Mouse (Mus musculus): ENCODE data around the gene Hnrnpul2. TPM values are rescaled to one million over a fixed set of nuclear protein-coding genes. Genes with fewer than 3 reads are reported as not detected.

Hnrnpul2 gene
- 6.2 and 6.8 TPM in 2 replicates for polyA plus RNA-seq (2016; fragmentation: Nextera tagmentation; extraction: Ambion mirVana)

GRCm38 (mm10) chr19:8819596-8820423 is at the start of gene Hnrnpul2:
Gene Hnrnpul2 (plus strand): TSS chr19:8820010.
- Histone ChIP-seq H3K27me3 (no peaks in the 10 kb centered on the region), H3K36me3 (peaks cover 36% of the 10 kb centered on the region), H3K4me3 (peak within 1 kb of the TSS; percentile 98), H3K9ac (peak within 1 kb of the TSS; percentile 98), H3K4me2 (replicated peaks) (peak within 1 kb of the TSS; percentile 97), H3K4me1 (peaks cover 48% of the 10 kb centered on the region), H3K27ac (peak within 1 kb of the TSS; percentile 99), H3K9me3 (replicated peaks) (no peaks in the 10 kb centered on the region)
- peak; percentile 97 for ATAC-seq (ENCODE audit: low FRiP score)
- WGBS = under 1% methylated on average over 82 of the region's 83 CpGs

- H3K4me3 ChIP-seq = peak within 1 kb of the TSS; percentile 83
- no peaks in the 10 kb centered on the region for H3K27me3 ChIP-seq
- H3K9me3 ChIP-seq (replicated peaks) = no peaks in the 10 kb centered on the region
- H3K4me2 ChIP-seq (replicated peaks) = peak within 1 kb of the TSS; percentile 70
- H3K27ac ChIP-seq = peak within 1 kb of the TSS; percentile 93
- 22% methylated on average over 29 of the region's 29 CpGs for WGBS
- peak; percentile 46; the same call in 1 of the 2 replicates for ATAC-seq (ENCODE audit: low FRiP score)
- peak within 1 kb of the TSS; percentile 97 for H3K9ac ChIP-seq
- peaks cover 31% of the 10 kb centered on the region for H3K4me1 ChIP-seq
- H3K36me3 ChIP-seq = peaks cover 56% of the 10 kb centered on the region
These were observed 49.1 kb upstream of the Hnrnpul2 start, which contains the start of gene Tmem223 for GRCm38 (mm10) chr19:8770567-8771270. Gene Tmem223 (plus strand): TSS chr19:8770996.

- Histone ChIP-seq H3K4me2 (replicated peaks) (peak overlapping the region; percentile 98), H3K27ac (0 out of 2 replicates have a peak overlapping the region, but pooled peaks have one; percentile 99), H3K36me3 (peaks cover 36% of the 10 kb centered on the region), H3K4me1 (peaks cover 32% of the 10 kb centered on the region), H3K4me3 (peak overlapping the region; percentile 75), H3K27me3 (no peaks in the 10 kb centered on the region), H3K9ac (no peak overlapping the region), H3K9me3 (replicated peaks) (no peaks in the 10 kb centered on the region)
- ATAC-seq (ENCODE audit: low FRiP score) = no peak
- 82% methylated on average over 5 of the region's 5 CpGs for WGBS
These were observed 46.8 kb upstream of the Hnrnpul2 start for GRCm38 (mm10) chr19:8772996-8773395.

GRCm38 (mm10) chr19:8773409-8773808 is 46.4 kb upstream of the Hnrnpul2 start:
- Histone ChIP-seq H3K36me3 (peaks cover 34% of the 10 kb centered on the region), H3K4me1 (peaks cover 32% of the 10 kb centered on the region), H3K9ac (peak overlapping the region; percentile 94), H3K9me3 (replicated peaks) (no peaks in the 10 kb centered on the region), H3K4me2 (replicated peaks) (peak overlapping the region; percentile 98), H3K27ac (peak overlapping the region; percentile 99; the same call in 1 of the 2 replicates), H3K27me3 (no peaks in the 10 kb centered on the region), H3K4me3 (peak overlapping the region; percentile 75)
- WGBS = 66% methylated on average over 6 of the region's 6 CpGs
- ATAC-seq (ENCODE audit: low FRiP score) = no peak

- H3K9ac ChIP-seq = peak within 1 kb of the TSS; percentile 94
- WGBS = under 1% methylated on average over 68 of the region's 68 CpGs
These were observed 45.5 kb upstream of the Hnrnpul2 start, which contains the start of gene Tmem179b for GRCm38 (mm10) chr19:8774086-8774835. Gene Tmem179b (minus strand): TSS chr19:8774467.

GRCm38 (mm10) chr19:8774951-8775421 is 44.8 kb upstream of the Hnrnpul2 start:
- peak overlapping the region; percentile 99 for H3K27ac ChIP-seq
- no peaks in the 10 kb centered on the region for H3K27me3 ChIP-seq
- ATAC-seq (ENCODE audit: low FRiP score) = peak; percentile 43
- H3K9me3 ChIP-seq (replicated peaks) = no peaks in the 10 kb centered on the region
- H3K36me3 ChIP-seq = peaks cover 29% of the 10 kb centered on the region
- peak overlapping the region; percentile 94 for H3K9ac ChIP-seq
- WGBS = 7% methylated on average over 19 of the region's 20 CpGs
- peaks cover 32% of the 10 kb centered on the region for H3K4me1 ChIP-seq
- peak overlapping the region; percentile 98 for H3K4me2 ChIP-seq (replicated peaks)
- peak overlapping the region; percentile 75 for H3K4me3 ChIP-seq

More at GRCm38 (mm10) chr19:8774086-8774835, 45.5 kb upstream of the Hnrnpul2 start, which contains the start of gene Tmem179b:
- no peaks in the 10 kb centered on the region for H3K27me3 ChIP-seq
- peaks cover 32% of the 10 kb centered on the region for H3K4me1 ChIP-seq
- peak; percentile 94 for ATAC-seq (ENCODE audit: low FRiP score)
- peaks cover 29% of the 10 kb centered on the region for H3K36me3 ChIP-seq
- H3K4me3 ChIP-seq = peak within 1 kb of the TSS; percentile 75
- no peaks in the 10 kb centered on the region for H3K9me3 ChIP-seq (replicated peaks)
- H3K27ac ChIP-seq = peak within 1 kb of the TSS; percentile 99
- H3K4me2 ChIP-seq (replicated peaks) = peak within 1 kb of the TSS; percentile 98

- Histone ChIP-seq H3K4me3 (peak within 1 kb of the TSS; percentile 75), H3K9ac (peak within 1 kb of the TSS; percentile 67), H3K4me2 (replicated peaks) (peak within 1 kb of the TSS; percentile 67), H3K27me3 (no peaks in the 10 kb centered on the region), H3K36me3 (peaks cover 27% of the 10 kb centered on the region), H3K27ac (peak within 1 kb of the TSS; percentile 76), H3K9me3 (replicated peaks) (no peaks in the 10 kb centered on the region), H3K4me1 (peaks cover 15% of the 10 kb centered on the region)
- peak; percentile 99 for ATAC-seq (ENCODE audit: low FRiP score)
- WGBS = under 1% methylated on average over 32 of the region's 32 CpGs
These were observed 33.6 kb upstream of the Hnrnpul2 start, which contains the start of gene Taf6l for GRCm38 (mm10) chr19:8786008-8786781. Gene Taf6l (minus strand): TSS chr19:8786417.

GRCm38 (mm10) chr19:8788521-8788920 is 31.3 kb upstream of the Hnrnpul2 start:
- Histone ChIP-seq H3K4me2 (replicated peaks) (no peak overlapping the region), H3K27ac (peak overlapping the region; percentile 24), H3K27me3 (no peaks in the 10 kb centered on the region), H3K9me3 (replicated peaks) (no peaks in the 10 kb centered on the region), H3K9ac (0 out of 2 replicates have a peak overlapping the region, but pooled peaks have one; percentile 19), H3K4me3 (no peak overlapping the region), H3K36me3 (peaks cover 23% of the 10 kb centered on the region), H3K4me1 (peaks cover 15% of the 10 kb centered on the region)
- no peak for ATAC-seq (ENCODE audit: low FRiP score)
- 23% methylated on average over 3 of the region's 3 CpGs for WGBS

- no peak overlapping the region for H3K4me2 ChIP-seq (replicated peaks)
- no peak overlapping the region for H3K9ac ChIP-seq
- peak overlapping the region; percentile 24 for H3K27ac ChIP-seq
- no peaks in the 10 kb centered on the region for H3K27me3 ChIP-seq
- H3K36me3 ChIP-seq = peaks cover 25% of the 10 kb centered on the region
- H3K4me1 ChIP-seq = peaks cover 15% of the 10 kb centered on the region
- 62% methylated on average over 1 of the region's 1 CpGs for WGBS
- no peak overlapping the region for H3K4me3 ChIP-seq
- no peak for ATAC-seq (ENCODE audit: low FRiP score)
- no peaks in the 10 kb centered on the region for H3K9me3 ChIP-seq (replicated peaks)
These were observed 30.6 kb upstream of the Hnrnpul2 start for GRCm38 (mm10) chr19:8789171-8789570.

- Histone ChIP-seq H3K27ac (no peak overlapping the region), H3K9me3 (replicated peaks) (no peaks in the 10 kb centered on the region), H3K4me1 (peaks cover 14% of the 10 kb centered on the region), H3K36me3 (peaks cover 33% of the 10 kb centered on the region), H3K9ac (no peak overlapping the region), H3K27me3 (no peaks in the 10 kb centered on the region), H3K4me2 (replicated peaks) (no peak overlapping the region), H3K4me3 (no peak overlapping the region)
- no peak for ATAC-seq (ENCODE audit: low FRiP score)
- 87% methylated on average over 7 of the region's 7 CpGs for WGBS
These were observed 29.6 kb upstream of the Hnrnpul2 start for GRCm38 (mm10) chr19:8790171-8790570.

Measured in hindbrain, embryonic 12.5 days (tissue).